Mouse (Mus musculus): ENCODE results near the gene Krt90. TPM values are rescaled to one million over a fixed set of nuclear protein-coding genes. Genes with fewer than 3 reads are reported as not detected.

Gene Krt90
- not detected in 2 replicates for polyA plus RNA-seq (2015; fragmentation: Nextera tagmentation; extraction: Ambion mirVana)

- no peak within 1 kb of the TSS for H3K4me2 ChIP-seq
- 60% methylated on average over 5 of the region's 5 CpGs for WGBS
- ATAC-seq = no peak
- peaks cover 9% of the 10 kb centered on the region; the same call in 1 of the 2 replicates for H3K4me1 ChIP-seq
- H3K27ac ChIP-seq = no peak within 1 kb of the TSS
- H3K9ac ChIP-seq = no peak within 1 kb of the TSS
- no peaks in the 10 kb centered on the region for H3K27me3 ChIP-seq
- H3K36me3 ChIP-seq (ENCODE audit: poor library complexity, severe bottlenecking) = no peaks in the 10 kb centered on the region
- no peak within 1 kb of the TSS for H3K4me3 ChIP-seq
- no peaks in the 10 kb centered on the region for H3K9me3 ChIP-seq (replicated peaks)
These were observed at the start of gene Krt90 for GRCm38 (mm10) chr15:101562850-101563249. Gene Krt90, minus strand, starts transcription at chr15:101562950.

GRCm38 (mm10) chr15:101599123-101599522 is 36.4 kb upstream of the Krt90 start:
- H3K27me3 ChIP-seq = no peaks in the 10 kb centered on the region
- 68% methylated on average over 6 of the region's 6 CpGs for WGBS
- H3K9ac ChIP-seq = no peak overlapping the region
- H3K27ac ChIP-seq = no peak overlapping the region
- H3K4me3 ChIP-seq = no peak overlapping the region
- H3K4me2 ChIP-seq = no peak overlapping the region
- no peak for ATAC-seq
- H3K36me3 ChIP-seq (ENCODE audit: poor library complexity, severe bottlenecking) = no peaks in the 10 kb centered on the region
- peaks cover 3% of the 10 kb centered on the region; the same call in 1 of the 2 replicates for H3K9me3 ChIP-seq (replicated peaks)
- H3K4me1 ChIP-seq = no peaks in the 10 kb centered on the region

GRCm38 (mm10) chr15:101588216-101588615 is 25.5 kb upstream of the Krt90 start:
- Histone ChIP-seq H3K4me1 (no peaks in the 10 kb centered on the region), H3K4me2 (no peak overlapping the region), H3K27me3 (no peaks in the 10 kb centered on the region), H3K4me3 (no peak overlapping the region), H3K27ac (no peak overlapping the region), H3K9me3 (replicated peaks) (no peaks in the 10 kb centered on the region), H3K9ac (no peak overlapping the region), H3K36me3 (ENCODE audit: poor library complexity, severe bottlenecking) (no peaks in the 10 kb centered on the region)
- 85% methylated on average over 10 of the region's 10 CpGs for WGBS
- no peak for ATAC-seq

- Histone ChIP-seq H3K9ac (no peak overlapping the region), H3K27me3 (no peaks in the 10 kb centered on the region), H3K27ac (no peak overlapping the region), H3K4me1 (no peaks in the 10 kb centered on the region), H3K36me3 (ENCODE audit: poor library complexity, severe bottlenecking) (no peaks in the 10 kb centered on the region), H3K4me3 (no peak overlapping the region), H3K9me3 (replicated peaks) (no peaks in the 10 kb centered on the region), H3K4me2 (no peak overlapping the region)
- WGBS = 57% methylated on average over 2 of the region's 2 CpGs
- no peak for ATAC-seq
These were observed 21.7 kb upstream of the Krt90 start for GRCm38 (mm10) chr15:101584456-101584855.

- Histone ChIP-seq H3K27ac (no peak overlapping the region), H3K36me3 (ENCODE audit: poor library complexity, severe bottlenecking) (no peaks in the 10 kb centered on the region), H3K9ac (no peak overlapping the region), H3K4me3 (no peak overlapping the region), H3K4me2 (no peak overlapping the region), H3K4me1 (no peaks in the 10 kb centered on the region), H3K9me3 (replicated peaks) (no peaks in the 10 kb centered on the region), H3K27me3 (no peaks in the 10 kb centered on the region)
- 83% methylated on average over 8 of the region's 8 CpGs for WGBS
- ATAC-seq = no peak
These were observed 20.6 kb upstream of the Krt90 start for GRCm38 (mm10) chr15:101583211-101583965.

GRCm38 (mm10) chr15:101581701-101582100 is 19.0 kb upstream of the Krt90 start:
- H3K4me1 ChIP-seq = no peaks in the 10 kb centered on the region
- WGBS = 82% methylated on average over 3 of the region's 3 CpGs
- no peaks in the 10 kb centered on the region for H3K27me3 ChIP-seq
- no peak overlapping the region for H3K4me3 ChIP-seq
- no peaks in the 10 kb centered on the region for H3K36me3 ChIP-seq (ENCODE audit: poor library complexity, severe bottlenecking)
- no peak overlapping the region for H3K4me2 ChIP-seq
- no peaks in the 10 kb centered on the region for H3K9me3 ChIP-seq (replicated peaks)
- no peak overlapping the region for H3K27ac ChIP-seq
- no peak overlapping the region for H3K9ac ChIP-seq
- no peak for ATAC-seq

GRCm38 (mm10) chr15:101575506-101575905 is 12.8 kb upstream of the Krt90 start:
- H3K9me3 ChIP-seq (replicated peaks) = no peaks in the 10 kb centered on the region
- no peak overlapping the region for H3K4me2 ChIP-seq
- 88% methylated on average over 5 of the region's 5 CpGs for WGBS
- H3K36me3 ChIP-seq (ENCODE audit: poor library complexity, severe bottlenecking) = no peaks in the 10 kb centered on the region
- no peak for ATAC-seq
- no peaks in the 10 kb centered on the region for H3K27me3 ChIP-seq
- no peak overlapping the region for H3K4me3 ChIP-seq
- no peaks in the 10 kb centered on the region for H3K4me1 ChIP-seq
- H3K27ac ChIP-seq = no peak overlapping the region
- no peak overlapping the region for H3K9ac ChIP-seq

GRCm38 (mm10) chr15:101573796-101574345 is 11.1 kb upstream of the Krt90 start, which contains the start of gene Krt75:
Gene Krt75, minus strand, starts transcription at chr15:101573904.
- WGBS = 80% methylated on average over 15 of the region's 15 CpGs
- no peak within 1 kb of the TSS for H3K27ac ChIP-seq
- no peak within 1 kb of the TSS for H3K4me2 ChIP-seq
- ATAC-seq = no peak
- no peaks in the 10 kb centered on the region for H3K27me3 ChIP-seq
- no peaks in the 10 kb centered on the region for H3K4me1 ChIP-seq
- H3K9ac ChIP-seq = no peak within 1 kb of the TSS
- H3K9me3 ChIP-seq (replicated peaks) = no peaks in the 10 kb centered on the region
- no peaks in the 10 kb centered on the region for H3K36me3 ChIP-seq (ENCODE audit: poor library complexity, severe bottlenecking)
- H3K4me3 ChIP-seq = no peak within 1 kb of the TSS

GRCm38 (mm10) chr15:101567780-101568179 is 5.0 kb upstream of the Krt90 start:
- H3K4me2 ChIP-seq = no peak overlapping the region
- H3K4me3 ChIP-seq = no peak overlapping the region
- H3K36me3 ChIP-seq (ENCODE audit: poor library complexity, severe bottlenecking) = no peaks in the 10 kb centered on the region
- H3K9ac ChIP-seq = no peak overlapping the region
- H3K27me3 ChIP-seq = no peaks in the 10 kb centered on the region
- 52% methylated on average over 7 of the region's 7 CpGs for WGBS
- no peak overlapping the region for H3K27ac ChIP-seq
- ATAC-seq = no peak
- no peaks in the 10 kb centered on the region for H3K9me3 ChIP-seq (replicated peaks)
- H3K4me1 ChIP-seq = no peaks in the 10 kb centered on the region

- WGBS = 12% methylated on average over 7 of the region's 7 CpGs
- H3K9ac ChIP-seq = no peak overlapping the region
These were observed 4.6 kb downstream of the Krt90 start for GRCm38 (mm10) chr15:101558034-101558646.

GRCm38 (mm10) chr15:101553169-101553568 is 9.6 kb downstream of the Krt90 start:
- ATAC-seq = peak; percentile 72; the same call in 1 of the 2 replicates
- Histone ChIP-seq H3K9me3 (replicated peaks) (no peaks in the 10 kb centered on the region), H3K4me2 (peak overlapping the region; percentile 48), H3K9ac (0 out of 2 replicates have a peak overlapping the region, but pooled peaks have one; percentile 8), H3K27ac (no peak overlapping the region), H3K4me1 (peaks cover 13% of the 10 kb centered on the region), H3K4me3 (no peak overlapping the region), H3K27me3 (peaks cover 4% of the 10 kb centered on the region; the same call in 1 of the 2 replicates), H3K36me3 (ENCODE audit: poor library complexity, severe bottlenecking) (no peaks in the 10 kb centered on the region)
- WGBS = 0% methylated on average over 9 of the region's 11 CpGs

More at GRCm38 (mm10) chr15:101558034-101558646, 4.6 kb downstream of the Krt90 start:
- Histone ChIP-seq H3K36me3 (ENCODE audit: poor library complexity, severe bottlenecking) (no peaks in the 10 kb centered on the region), H3K27ac (no peak overlapping the region), H3K9me3 (replicated peaks) (no peaks in the 10 kb centered on the region), H3K4me2 (no peak overlapping the region), H3K4me3 (no peak overlapping the region), H3K27me3 (no peaks in the 10 kb centered on the region), H3K4me1 (peaks cover 12% of the 10 kb centered on the region)
- ATAC-seq = no peak

- Histone ChIP-seq H3K27me3 (peaks cover 4% of the 10 kb centered on the region; the same call in 1 of the 2 replicates), H3K4me1 (peaks cover 10% of the 10 kb centered on the region), H3K4me3 (no peak overlapping the region), H3K4me2 (no peak overlapping the region), H3K9ac (no peak overlapping the region), H3K27ac (no peak overlapping the region), H3K36me3 (ENCODE audit: poor library complexity, severe bottlenecking) (no peaks in the 10 kb centered on the region), H3K9me3 (replicated peaks) (no peaks in the 10 kb centered on the region)
- no peak for ATAC-seq
- WGBS = 84% methylated on average over 8 of the region's 8 CpGs
These were observed 10.6 kb downstream of the Krt90 start for GRCm38 (mm10) chr15:101552188-101552587.
